Comparison of ENCODE assay signal across 20 mouse cellular contexts in the genomic region with DNA sequence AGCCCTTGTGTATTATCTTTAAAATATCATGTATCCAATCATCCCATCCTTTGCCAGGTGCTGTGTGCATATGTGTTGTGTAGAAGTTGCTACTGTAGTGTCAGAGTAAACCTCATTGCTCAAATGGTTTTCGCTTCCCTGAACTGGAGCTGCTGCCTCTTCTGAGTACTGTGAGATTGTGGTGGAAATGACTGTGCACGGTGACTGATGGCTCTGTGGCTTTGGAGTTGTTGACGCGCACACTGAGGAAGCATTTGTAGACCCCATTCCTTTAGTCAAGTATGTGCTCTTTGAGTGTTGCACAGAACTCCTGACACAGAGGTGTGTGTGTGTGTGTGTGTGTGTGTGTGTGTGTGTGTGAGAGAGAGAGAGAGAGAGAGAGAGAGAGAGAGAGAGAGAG.
DNase-seq lines count a peak whose midpoint lies in the region; ATAC-seq and TF ChIP-seq lines count a peak whose summit lies in the region.
"Had no signal": no experiment of that assay in that cellular context is flagged by ENCODE, and none has a peak within 500 bp of the region (broad histone marks: within the 10 kb centered on the region; RNA-seq: fewer than 3 reads in every experiment).

No protein-coding gene starts in this region.

- no peaks in the 10 kb centered on the region for H3K36me3 ChIP-seq in heart, embryonic 12.5 days
- H3K36me3 ChIP-seq in heart, embryonic 10.5 days, result no peaks in the 10 kb centered on the region
- H3K36me3 ChIP-seq in lung, embryonic 15.5 days, result no peaks in the 10 kb centered on the region
- H3K36me3 ChIP-seq in midbrain, embryonic 10.5 days, result no peaks in the 10 kb centered on the region
- H3K36me3 ChIP-seq: embryonic facial prominence, embryonic 13.5 days; forebrain, embryonic 10.5 days; forebrain, embryonic 15.5 days; hindbrain, embryonic 13.5 days; intestine, embryonic 15.5 days had no signal

- no peaks in the 10 kb centered on the region for H3K9me3 ChIP-seq in heart, embryonic 12.5 days (replicated peaks)
- no peaks in the 10 kb centered on the region for H3K9me3 ChIP-seq in heart, embryonic 10.5 days
- H3K9me3 ChIP-seq in lung, embryonic 15.5 days, result no peaks in the 10 kb centered on the region
- H3K9me3 ChIP-seq in midbrain, embryonic 10.5 days (replicated peaks), result no peaks in the 10 kb centered on the region
- H3K9me3 ChIP-seq: embryonic facial prominence, embryonic 13.5 days; forebrain, embryonic 10.5 days; forebrain, embryonic 15.5 days; hindbrain, embryonic 13.5 days; intestine, embryonic 15.5 days had no signal

- TF ChIP-seq CTCF in embryonic fibroblast, embryonic 13.5 days (IDR thresholded peaks at IDR 0.05; ENCODE audit: borderline replicate concordance, insufficient read depth, low read length), result no peak

- 75% methylated on average over 4 of the region's 4 CpGs for WGBS in heart, embryonic 12.5 days
- 77% methylated on average over 4 of the region's 4 CpGs for WGBS in heart, embryonic 10.5 days
- WGBS in lung, embryonic 15.5 days, result 92% methylated on average over 4 of the region's 4 CpGs
- WGBS in midbrain, embryonic 10.5 days, result 96% methylated on average over 4 of the region's 4 CpGs

- no peak for DNase-seq in heart, embryonic 10.5 days (ENCODE audit: low spot score)
- DNase-seq in lung, postnatal 14 days, result no peak
- no peak for DNase-seq in midbrain, embryonic 10.5 days (ENCODE audit: low spot score)
- DNase-seq: adrenal gland, postnatal 10 days; cerebellum, adult 11 months; cerebellum, adult 8-10 months; cerebellum, postnatal 14 days; heart, postnatal 4 days; kidney, adult 18-20 months had no signal

- no peak for TF ChIP-seq POLR2A in embryonic fibroblast, embryonic 13.5 days (IDR thresholded peaks at IDR 0.05; ENCODE audit: low read depth, low read length)

- no peak for ATAC-seq in heart, embryonic 12.5 days (ENCODE audit: insufficient number of reproducible peaks, low FRiP score)
- ATAC-seq in lung, embryonic 15.5 days (ENCODE audit: borderline replicate concordance, extremely low read depth, low FRiP score, low TSS enrichment), result no peak
- ATAC-seq in erythroblast, adult 5-6 weeks (replicated peaks; ENCODE audit: low FRiP score, poor library complexity, severe bottlenecking), result no peak
- ATAC-seq: forebrain, embryonic 15.5 days; hindbrain, postnatal 0 days; intestine, embryonic 15.5 days had no signal

- H3K9ac ChIP-seq in heart, embryonic 12.5 days, result no peak overlapping the region
- no peak overlapping the region for H3K9ac ChIP-seq in lung, embryonic 15.5 days
- H3K9ac ChIP-seq: embryonic facial prominence, embryonic 13.5 days; forebrain, embryonic 15.5 days; hindbrain, embryonic 13.5 days; intestine, embryonic 15.5 days had no signal

- H3K27ac ChIP-seq in heart, embryonic 12.5 days (ENCODE audit: poor library complexity, severe bottlenecking), result 0 out of 2 replicates have a peak overlapping the region, but pooled peaks have one; percentile 18
- no peak overlapping the region for H3K27ac ChIP-seq in heart, embryonic 10.5 days
- H3K27ac ChIP-seq in lung, embryonic 15.5 days, result peak overlapping the region; percentile 65; the same call in 1 of the 2 replicates
- H3K27ac ChIP-seq in embryonic fibroblast, embryonic 13.5 days (ENCODE audit: insufficient read depth, low read length), result peak overlapping the region; percentile 52
- H3K27ac ChIP-seq in midbrain, embryonic 10.5 days (replicated peaks), result no peak overlapping the region
- H3K27ac ChIP-seq: embryonic facial prominence, embryonic 13.5 days; forebrain, embryonic 10.5 days; forebrain, embryonic 15.5 days; hindbrain, embryonic 13.5 days; hindbrain, postnatal 0 days; intestine, embryonic 15.5 days had no signal

- H3K4me2 ChIP-seq in heart, embryonic 12.5 days, result no peak overlapping the region
- no peak overlapping the region for H3K4me2 ChIP-seq in lung, embryonic 15.5 days
- H3K4me2 ChIP-seq: embryonic facial prominence, embryonic 13.5 days; forebrain, embryonic 15.5 days; hindbrain, embryonic 13.5 days; intestine, embryonic 15.5 days had no signal

- H3K4me1 ChIP-seq in heart, embryonic 12.5 days (replicated peaks), result no peaks in the 10 kb centered on the region
- no peaks in the 10 kb centered on the region for H3K4me1 ChIP-seq in heart, embryonic 10.5 days
- H3K4me1 ChIP-seq in lung, embryonic 15.5 days, result 0 out of 2 replicates have a peak, but pooled peaks cover 8% of the 10 kb centered on the region
- H3K4me1 ChIP-seq in embryonic fibroblast, embryonic 13.5 days (ENCODE audit: control insufficient read depth, insufficient read depth, low read length), result peaks cover 6% of the 10 kb centered on the region
- H3K4me1 ChIP-seq in midbrain, embryonic 10.5 days, result no peaks in the 10 kb centered on the region
- H3K4me1 ChIP-seq: forebrain, embryonic 10.5 days; forebrain, embryonic 15.5 days; hindbrain, embryonic 13.5 days had no signal

- H3K27me3 ChIP-seq in heart, embryonic 12.5 days (replicated peaks), result no peaks in the 10 kb centered on the region
- no peaks in the 10 kb centered on the region for H3K27me3 ChIP-seq in heart, embryonic 10.5 days (ENCODE audit: insufficient read depth, poor library complexity, severe bottlenecking)
- H3K27me3 ChIP-seq in lung, embryonic 15.5 days, result no peaks in the 10 kb centered on the region
- H3K27me3 ChIP-seq in midbrain, embryonic 10.5 days (ENCODE audit: low read depth, poor library complexity, severe bottlenecking), result no peaks in the 10 kb centered on the region
- H3K27me3 ChIP-seq: embryonic facial prominence, embryonic 13.5 days; forebrain, embryonic 15.5 days; hindbrain, embryonic 13.5 days; intestine, embryonic 15.5 days had no signal

- H3K4me3 ChIP-seq in heart, embryonic 12.5 days, result no peak overlapping the region
- H3K4me3 ChIP-seq in heart, embryonic 10.5 days, result no peak overlapping the region
- H3K4me3 ChIP-seq in lung, embryonic 15.5 days, result no peak overlapping the region
- no peak overlapping the region for H3K4me3 ChIP-seq in embryonic fibroblast, embryonic 13.5 days (ENCODE audit: insufficient read depth, low read length)
- H3K4me3 ChIP-seq in midbrain, embryonic 10.5 days, result no peak overlapping the region
- H3K4me3 ChIP-seq: embryonic facial prominence, embryonic 13.5 days; erythroblast, embryonic 14.5 days; forebrain, embryonic 10.5 days; forebrain, embryonic 15.5 days; hindbrain, embryonic 13.5 days; intestine, embryonic 15.5 days had no signal

Comparison
In these comparisons a context has a peak if more than half of its experiments do, and no peak if none do; other contexts are left out.
1. H3K27ac ChIP-seq: peak in heart, embryonic 12.5 days (single experiment), lung, embryonic 15.5 days (single experiment) and embryonic fibroblast, embryonic 13.5 days (single experiment); none in heart, embryonic 10.5 days (single experiment) and midbrain, embryonic 10.5 days (single experiment).